Mouse (Mus musculus) stomach, postnatal 0 days (tissue): ENCODE results near the gene Aqp3.

Experiments
- CTCF ChIP-seq: IDR thresholded peaks from 2 replicates; pipeline ENCODE4 v1.5.1; 2016; ENCODE audit warnings: antibody characterized with exemption, low read depth, mild to moderate bottlenecking, moderate library complexity
- EP300 ChIP-seq: optimal IDR thresholded peaks from 2 replicates; pipeline ENCODE3; 2016; ENCODE audit warnings: antibody characterized with exemption

GRCm38 (mm10) chr4:41063351-41063750 lies 34.6 kb downstream of the Aqp3 start:
- TF ChIP-seq CTCF (no peak), EP300 (no peak)
